Mouse (Mus musculus) neural tube, embryonic 11.5 days (tissue): Measurements from ENCODE around the gene Arhgap17. TPM values are rescaled to one million over a fixed set of nuclear protein-coding genes. Genes with fewer than 3 reads are reported as not detected.

Experiments used
- ATAC-seq: fragments of 200-750 bp; cut with Nextera tagmentation; 2 replicates; pipeline ENCODE4 v1.8.0; 2017; ENCODE audit warnings: moderate number of reproducible peaks, mild to moderate bottlenecking, moderate TSS enrichment, moderate library complexity; ENCODE audit not compliant: insufficient read depth, low FRiP score, low TSS enrichment
- DNase-seq: peaks from one replicate; pipeline ENCODE4 v3.0.0-alpha.2; 2015; ENCODE audit warnings: low spot score
- H3K27ac ChIP-seq: fragments of 300-500 bp; sonication (generic); 2 replicates; pipeline ENCODE4 v1.5.1; 2014; ENCODE audit warnings: low read depth, mild to moderate bottlenecking, low read length
- H3K27me3 ChIP-seq: fragments of 300-500 bp; sonication (generic); 2 replicates; pipeline ENCODE4 v1.6.1; 2014; ENCODE audit warnings: mild to moderate bottlenecking, low read length, mixed read lengths; ENCODE audit not compliant: control insufficient read depth, insufficient read depth
- H3K36me3 ChIP-seq: fragments of 300-500 bp; sonication (generic); 2 replicates; pipeline ENCODE4 v1.6.1; 2014; ENCODE audit warnings: mild to moderate bottlenecking, low read length, moderate library complexity, mixed read lengths; ENCODE audit not compliant: control insufficient read depth, insufficient read depth
- H3K4me1 ChIP-seq: fragments of 300-500 bp; sonication (generic); 2 replicates; pipeline ENCODE4 v1.6.1; 2014; ENCODE audit warnings: low read length, mixed read lengths; ENCODE audit not compliant: control insufficient read depth, insufficient read depth
- H3K4me2 ChIP-seq: fragments of 300-500 bp; sonication (generic); 2 replicates; pipeline ENCODE4 v1.6.1; 2014; ENCODE audit warnings: low read depth, mild to moderate bottlenecking, moderate library complexity
- H3K4me3 ChIP-seq: fragments of 300-500 bp; sonication (generic); 2 replicates; pipeline ENCODE4 v1.5.1; 2014; ENCODE audit warnings: low read depth, low read length
- H3K9ac ChIP-seq: fragments of 300-500 bp; sonication (generic); 2 replicates; pipeline ENCODE4 v1.6.1; 2014; ENCODE audit warnings: mild to moderate bottlenecking, low read length
- H3K9me3 ChIP-seq: fragments of 300-500 bp; sonication (generic); 2 replicates; pipeline ENCODE4 v1.6.1; 2016; ENCODE audit warnings: low read length; ENCODE audit not compliant: control insufficient read depth
- WGBS: fragments of 180-500 bp; shearing (Covaris S2); extraction: QIAGEN DNeasy Blood & Tissue Kit; methylation state at CpG from one replicate; pipeline ENCODE4 v1.1.7; 2014; 5-methylcytosine and 5-hydroxymethylcytosine counted together
- polyA plus RNA-seq: library from polyadenylated mRNA; unstranded; fragments of >200 nt; fragmentation: Nextera tagmentation; extraction: Ambion mirVana; gene quantifications from 2 replicates; pipeline ENCODE4 v1.2.1, GENCODE M21; 2014

The Arhgap17 gene
- polyA plus RNA-seq, 1 experiment from 2014 or later, result 32.9 TPM

DNA sequence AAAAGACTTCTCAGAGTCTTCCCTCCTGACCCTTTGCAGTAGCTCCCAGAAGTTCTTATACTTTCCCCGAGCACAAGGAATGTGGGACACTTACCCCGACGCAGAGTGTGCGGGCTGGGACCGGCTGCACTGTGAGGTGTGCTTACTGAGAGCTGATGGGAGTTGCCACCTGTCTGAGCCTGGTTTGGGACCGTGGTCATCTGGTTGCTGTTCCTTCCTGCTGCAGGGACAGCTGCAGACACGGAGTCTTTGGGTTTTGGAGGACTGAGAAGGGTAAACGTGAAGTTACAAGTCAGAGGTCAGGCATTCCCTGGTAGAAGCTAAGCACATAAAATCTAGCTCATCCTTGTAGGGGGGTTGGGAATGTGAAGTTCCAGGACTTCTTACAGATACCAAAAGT is 77.8 kb downstream of the Arhgap17 start:
- H3K4me1 ChIP-seq, result no peaks in the 10 kb centered on the region
- H3K4me3 ChIP-seq, result no peak overlapping the region
- DNase-seq (no peak), ATAC-seq (no peak)
- H3K4me2 ChIP-seq, result no peak overlapping the region
- H3K27ac ChIP-seq, result no peak overlapping the region
- H3K36me3 ChIP-seq, result peaks cover 16% of the 10 kb centered on the region
- no peak overlapping the region for H3K9ac ChIP-seq
- WGBS, result 91% methylated on average over 8 of the region's 8 CpGs
- no peaks in the 10 kb centered on the region for H3K27me3 ChIP-seq
- H3K9me3 ChIP-seq, result no peaks in the 10 kb centered on the region

DNA sequence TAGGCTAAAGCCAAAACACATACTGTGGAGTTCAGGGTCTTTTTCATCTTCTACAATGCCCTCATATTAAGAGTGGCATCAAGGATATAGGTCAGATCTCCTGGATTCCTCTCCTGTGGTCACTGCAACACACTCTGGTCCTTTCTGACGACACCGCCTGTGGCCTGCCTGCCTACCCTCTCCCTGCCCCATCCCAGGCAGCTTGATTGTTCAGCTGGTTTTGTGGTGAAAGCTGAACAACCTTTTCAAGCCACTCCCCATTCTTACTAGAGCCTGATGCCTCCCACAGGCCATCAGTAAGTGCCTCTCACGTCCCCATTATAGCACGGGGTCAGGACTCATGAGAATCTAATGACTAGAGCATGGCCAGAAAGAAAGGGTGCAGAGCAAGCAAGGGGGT is 80.5 kb downstream of the Arhgap17 start:
- Histone ChIP-seq H3K27me3 (no peaks in the 10 kb centered on the region), H3K9me3 (no peaks in the 10 kb centered on the region), H3K4me1 (no peaks in the 10 kb centered on the region), H3K9ac (no peak overlapping the region), H3K36me3 (peaks cover 13% of the 10 kb centered on the region), H3K27ac (no peak overlapping the region), H3K4me2 (no peak overlapping the region), H3K4me3 (no peak overlapping the region)
- ATAC-seq (no peak), DNase-seq (no peak)
- 84% methylated on average over 4 of the region's 4 CpGs for WGBS

GRCm38 (mm10) chr7:123287903-123288302 is 81.8 kb downstream of the Arhgap17 start:
- WGBS, result 95% methylated on average over 3 of the region's 3 CpGs
- Histone ChIP-seq H3K4me2 (no peak overlapping the region), H3K9ac (no peak overlapping the region), H3K36me3 (peaks cover 11% of the 10 kb centered on the region), H3K9me3 (no peaks in the 10 kb centered on the region), H3K27me3 (no peaks in the 10 kb centered on the region), H3K4me3 (no peak overlapping the region), H3K27ac (no peak overlapping the region), H3K4me1 (no peaks in the 10 kb centered on the region)
- DNase-seq (no peak), ATAC-seq (no peak)

DNA sequence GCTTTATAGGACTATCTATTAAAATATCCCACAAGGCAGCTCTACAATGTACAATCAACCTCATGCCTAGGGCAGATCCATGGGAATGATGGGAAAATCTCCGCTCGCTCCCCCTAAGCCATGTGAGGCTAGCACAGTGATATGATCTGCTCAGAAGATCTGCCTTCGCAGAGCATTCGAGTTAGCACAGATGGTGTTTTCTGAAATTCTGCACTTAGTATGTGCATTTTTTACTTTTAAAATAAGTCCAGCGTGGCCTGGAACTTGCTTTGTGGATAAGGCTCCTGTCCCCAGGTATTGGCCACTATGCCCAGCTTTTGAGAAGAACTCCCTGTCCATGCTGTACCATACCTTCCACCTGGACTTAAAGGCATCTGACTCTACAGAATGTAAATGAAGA is 83.8 kb downstream of the Arhgap17 start:
- no peaks in the 10 kb centered on the region for H3K27me3 ChIP-seq
- no peak overlapping the region for H3K4me2 ChIP-seq
- no peaks in the 10 kb centered on the region for H3K4me1 ChIP-seq
- no peak overlapping the region for H3K4me3 ChIP-seq
- no peak overlapping the region for H3K27ac ChIP-seq
- no peak overlapping the region for H3K9ac ChIP-seq
- peaks cover 9% of the 10 kb centered on the region for H3K36me3 ChIP-seq
- WGBS, result 96% methylated on average over 5 of the region's 5 CpGs
- ATAC-seq, result no peak
- DNase-seq, result no peak
- no peaks in the 10 kb centered on the region for H3K9me3 ChIP-seq

DNA sequence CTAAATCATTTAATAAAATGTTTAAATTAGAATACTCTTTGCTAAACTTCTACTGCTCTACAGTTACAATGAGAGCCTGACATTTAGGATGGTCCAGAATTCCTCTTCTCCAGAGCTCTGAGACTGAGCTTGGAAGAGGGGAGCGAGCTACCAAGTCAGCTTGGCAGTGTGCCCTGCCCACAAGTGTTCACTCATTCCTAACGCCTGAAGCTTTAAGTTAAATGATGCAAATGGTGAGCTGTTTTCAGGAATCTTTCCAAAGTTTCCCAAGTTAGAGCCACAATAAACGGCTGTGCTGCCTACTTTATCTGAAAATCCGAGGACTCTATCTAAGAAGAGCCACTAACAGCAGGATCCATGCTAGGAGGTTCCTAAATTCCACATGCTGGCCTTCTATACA is 85.9 kb downstream of the Arhgap17 start:
- H3K4me1 ChIP-seq, result no peaks in the 10 kb centered on the region
- WGBS, result 89% methylated on average over 4 of the region's 4 CpGs
- no peak for DNase-seq
- peaks cover 8% of the 10 kb centered on the region; the same call in 1 of the 2 replicates for H3K36me3 ChIP-seq
- no peak for ATAC-seq
- no peaks in the 10 kb centered on the region for H3K27me3 ChIP-seq
- no peak overlapping the region for H3K9ac ChIP-seq
- H3K4me2 ChIP-seq, result no peak overlapping the region
- H3K4me3 ChIP-seq, result no peak overlapping the region
- H3K9me3 ChIP-seq, result no peaks in the 10 kb centered on the region
- no peak overlapping the region for H3K27ac ChIP-seq

GRCm38 (mm10) chr7:123279797-123280196 is 89.9 kb downstream of the Arhgap17 start:
- DNase-seq (no peak), ATAC-seq (no peak)
- Histone ChIP-seq H3K4me3 (no peak overlapping the region), H3K4me2 (no peak overlapping the region), H3K27me3 (no peaks in the 10 kb centered on the region), H3K9me3 (no peaks in the 10 kb centered on the region), H3K27ac (no peak overlapping the region), H3K4me1 (no peaks in the 10 kb centered on the region), H3K9ac (no peak overlapping the region), H3K36me3 (peaks cover 3% of the 10 kb centered on the region; the same call in 1 of the 2 replicates)
- 93% methylated on average over 4 of the region's 4 CpGs for WGBS

DNA sequence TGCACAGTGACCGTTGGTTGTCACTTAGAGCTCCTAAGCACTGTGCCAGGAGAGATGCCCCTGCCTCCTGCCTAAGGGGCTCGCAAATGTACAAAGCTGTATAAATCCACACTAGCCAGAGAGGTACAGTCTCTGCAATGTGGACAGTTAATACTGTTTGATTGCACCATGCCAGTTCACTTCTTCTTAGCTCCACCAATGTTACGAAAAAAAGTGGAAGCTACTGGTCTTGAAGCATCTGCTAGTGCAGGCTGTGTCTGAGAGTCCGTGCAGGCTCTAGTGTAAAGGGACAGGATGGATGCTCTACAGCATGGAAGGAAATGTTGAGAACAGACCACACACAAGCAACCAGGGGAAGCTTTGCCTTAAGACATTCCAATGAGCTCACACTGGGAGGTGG is 93.1 kb downstream of the Arhgap17 start:
- no peaks in the 10 kb centered on the region for H3K9me3 ChIP-seq
- ATAC-seq (no peak), DNase-seq (no peak)
- no peak overlapping the region for H3K27ac ChIP-seq
- 89% methylated on average over 4 of the region's 4 CpGs for WGBS
- H3K9ac ChIP-seq, result no peak overlapping the region
- H3K4me2 ChIP-seq, result no peak overlapping the region
- no peaks in the 10 kb centered on the region for H3K27me3 ChIP-seq
- no peak overlapping the region for H3K4me3 ChIP-seq
- H3K4me1 ChIP-seq, result no peaks in the 10 kb centered on the region
- H3K36me3 ChIP-seq, result peaks cover 3% of the 10 kb centered on the region; the same call in 1 of the 2 replicates

- 78% methylated on average over 11 of the region's 11 CpGs for WGBS
- H3K27ac ChIP-seq, result no peak overlapping the region
- H3K36me3 ChIP-seq, result no peaks in the 10 kb centered on the region
- H3K27me3 ChIP-seq, result no peaks in the 10 kb centered on the region
- DNase-seq, result no peak
- no peak overlapping the region for H3K4me3 ChIP-seq
- no peaks in the 10 kb centered on the region for H3K9me3 ChIP-seq
- H3K4me1 ChIP-seq, result no peaks in the 10 kb centered on the region
- H3K4me2 ChIP-seq, result no peak overlapping the region
- no peak overlapping the region for H3K9ac ChIP-seq
- no peak for ATAC-seq
Measured at GRCm38 (mm10) chr7:123273056-123273455, 96.7 kb downstream of the Arhgap17 start.

DNA sequence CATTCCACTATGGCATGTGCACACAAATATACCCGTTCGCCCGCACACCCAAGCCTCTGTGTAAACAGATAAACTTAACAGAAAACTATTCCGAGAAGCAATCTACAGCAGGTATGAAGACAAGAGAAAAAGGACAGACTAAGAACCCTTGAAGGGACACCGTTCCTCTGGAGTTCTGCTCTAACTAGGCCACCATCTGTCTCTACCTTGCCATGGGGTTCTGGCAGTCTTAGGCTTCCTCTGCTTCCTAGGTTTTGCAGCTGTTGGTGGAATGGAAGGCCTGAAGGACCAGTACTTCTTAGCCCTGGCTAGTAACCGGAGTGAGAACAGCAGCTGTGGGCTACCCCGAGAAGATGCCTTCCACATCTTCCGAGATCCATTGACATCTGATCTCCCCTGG is 111.6 kb downstream of the Arhgap17 start:
- DNase-seq (no peak), ATAC-seq (no peak)
- Histone ChIP-seq H3K4me1 (no peaks in the 10 kb centered on the region), H3K27ac (no peak overlapping the region), H3K9me3 (no peaks in the 10 kb centered on the region), H3K4me3 (no peak overlapping the region), H3K36me3 (no peaks in the 10 kb centered on the region), H3K27me3 (no peaks in the 10 kb centered on the region), H3K9ac (no peak overlapping the region), H3K4me2 (no peak overlapping the region)
- WGBS, result 92% methylated on average over 8 of the region's 8 CpGs
